Mouse (Mus musculus) MEL (cell line): ENCODE measurements around the gene Maml2.

ENCODE experiments used
- CHD2 ChIP-seq: IDR thresholded peaks from 2 replicates; pipeline ENCODE4 v1.6.1; 2011; ENCODE audit warnings: low read length, improper control_type of control experiment
- CTCF ChIP-seq, 3 experiments: IDR thresholded peaks in 2 of 3; conservative IDR thresholded peaks in 1 of 3; 2 replicates each; pipeline ENCODE4 v1.5.1; 2011 to 2012; ENCODE audit warnings: low read length in 3 of 3, low read depth in 2 of 3, mild to moderate bottlenecking in 2 of 3, improper control_type of control experiment in 1 of 3, inconsistent platforms in 1 of 3, mixed read lengths in 1 of 3, moderate library complexity in 1 of 3; ENCODE audit not compliant: control insufficient read depth in 1 of 3, insufficient read depth in 1 of 3, poor library complexity in 1 of 3, severe bottlenecking in 1 of 3
- ELF1 ChIP-seq: IDR thresholded peaks from 2 replicates; pipeline ENCODE4 v1.6.1; 2014; ENCODE audit warnings: low read depth, mild to moderate bottlenecking, inconsistent platforms, low read length, improper control_type of control experiment, moderate library complexity
- GATA1 ChIP-seq: IDR thresholded peaks from 2 replicates; pipeline ENCODE4 v1.6.1; 2011; ENCODE audit warnings: low read depth, low read length, improper control_type of control experiment
- POLR2A ChIP-seq, 2 experiments: IDR thresholded peaks; 2 replicates each; pipeline ENCODE4 v1.6.1; 2011 to 2012; ENCODE audit warnings: low read length in 2 of 2, mild to moderate bottlenecking in 2 of 2, control low read depth in 1 of 2, improper control_type of control experiment in 1 of 2, low read depth in 1 of 2, moderate library complexity in 1 of 2; ENCODE audit not compliant: control insufficient read depth in 1 of 2, insufficient read depth in 1 of 2, poor library complexity in 1 of 2
- POLR2AphosphoS2 ChIP-seq: IDR thresholded peaks from 2 replicates; pipeline ENCODE4 v1.6.1; 2011; ENCODE audit warnings: low read length, improper control_type of control experiment
- TBP ChIP-seq: IDR thresholded peaks from 2 replicates; pipeline ENCODE4 v1.8.0; 2011; ENCODE audit warnings: low read depth, low read length, improper control_type of control experiment
- UBTF ChIP-seq: IDR thresholded peaks from 2 replicates; pipeline ENCODE4 v1.6.1; 2012; ENCODE audit warnings: low read depth, mild to moderate bottlenecking, inconsistent platforms, low read length, improper control_type of control experiment, moderate library complexity, borderline replicate concordance; ENCODE audit not compliant: insufficient read depth
- USF1 ChIP-seq: IDR thresholded peaks from 2 replicates; pipeline ENCODE4 v1.6.1; 2014; ENCODE audit warnings: low read depth, mild to moderate bottlenecking, inconsistent platforms, low read length, improper control_type of control experiment, moderate library complexity

GRCm38 (mm10) chr9:13645153-13645552 lies 347.4 kb downstream of the Maml2 start:
- no peak for TF ChIP-seq CTCF (IDR thresholded peaks at IDR 0.05 in 2 of 3, conservative IDR thresholded peaks at IDR 0.05 in 1 of 3; ENCODE audit: control insufficient read depth in 1 of 3, insufficient read depth in 1 of 3, low read depth in 2 of 3, low read length in 3 of 3, poor library complexity in 1 of 3, severe bottlenecking in 1 of 3)
- no peak for TF ChIP-seq POLR2A (IDR thresholded peaks at IDR 0.05; ENCODE audit: control insufficient read depth in 1 of 2, insufficient read depth in 1 of 2, low read depth in 1 of 2, low read length in 2 of 2, poor library complexity in 1 of 2)
- TF ChIP-seq USF1 = no peak
- TF ChIP-seq POLR2AphosphoS2 = no peak
- no peak for TF ChIP-seq CHD2
- no peak for TF ChIP-seq GATA1
- TF ChIP-seq ELF1 = no peak
- TF ChIP-seq UBTF = no peak
- TF ChIP-seq TBP = no peak
